Mouse (Mus musculus): ENCODE measurements around the gene Acoxl. TPM values are rescaled to one million over a fixed set of nuclear protein-coding genes. Genes with fewer than 3 reads are reported as not detected.

Gene Acoxl
- polyA plus RNA-seq, 1 experiment from 2014 or later = 0.12 TPM

DNA sequence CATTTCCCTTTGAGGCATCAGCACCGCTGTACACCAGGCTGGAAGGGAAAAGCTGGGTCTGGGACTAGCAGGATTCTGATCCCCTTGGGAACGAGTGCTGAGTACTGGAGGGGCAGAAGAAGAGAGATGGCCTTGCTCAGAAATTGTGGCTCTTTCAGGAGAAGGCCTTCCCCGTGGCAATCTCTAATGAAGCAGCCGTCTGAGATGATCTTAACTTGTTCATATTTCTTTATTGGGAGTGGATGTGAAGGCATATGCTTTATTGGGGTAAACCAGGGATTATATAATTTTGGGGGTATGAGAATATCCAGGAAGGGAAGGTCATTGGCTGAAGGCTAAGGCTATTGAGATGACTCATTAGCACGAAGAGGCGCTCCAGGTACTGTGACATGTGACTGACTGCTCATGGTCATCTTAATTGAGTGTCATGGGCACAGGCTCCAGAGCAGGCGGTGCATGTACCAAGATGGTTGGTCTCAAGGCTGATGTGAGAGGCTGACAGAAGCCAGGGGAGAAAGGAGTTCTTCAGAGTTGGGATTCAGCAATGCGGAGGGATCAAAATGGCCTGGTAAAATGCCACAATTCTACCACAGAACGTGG, 195.5 kb downstream of the Acoxl start:
- H3K9me3 ChIP-seq = no peaks in the 10 kb centered on the region
- H3K9ac ChIP-seq = no peak overlapping the region
- H3K4me1 ChIP-seq = no peaks in the 10 kb centered on the region
- no peak overlapping the region for H3K4me3 ChIP-seq
- no peak overlapping the region for H3K27ac ChIP-seq (replicated peaks)
- WGBS = 83% methylated on average over 9 of the region's 9 CpGs
- no peaks in the 10 kb centered on the region for H3K27me3 ChIP-seq (replicated peaks)
- no peak overlapping the region for H3K4me2 ChIP-seq
- ATAC-seq (ENCODE audit: extremely low read depth, insufficient number of reproducible peaks, low FRiP score, low TSS enrichment) = no peak
- H3K36me3 ChIP-seq = no peaks in the 10 kb centered on the region

DNA sequence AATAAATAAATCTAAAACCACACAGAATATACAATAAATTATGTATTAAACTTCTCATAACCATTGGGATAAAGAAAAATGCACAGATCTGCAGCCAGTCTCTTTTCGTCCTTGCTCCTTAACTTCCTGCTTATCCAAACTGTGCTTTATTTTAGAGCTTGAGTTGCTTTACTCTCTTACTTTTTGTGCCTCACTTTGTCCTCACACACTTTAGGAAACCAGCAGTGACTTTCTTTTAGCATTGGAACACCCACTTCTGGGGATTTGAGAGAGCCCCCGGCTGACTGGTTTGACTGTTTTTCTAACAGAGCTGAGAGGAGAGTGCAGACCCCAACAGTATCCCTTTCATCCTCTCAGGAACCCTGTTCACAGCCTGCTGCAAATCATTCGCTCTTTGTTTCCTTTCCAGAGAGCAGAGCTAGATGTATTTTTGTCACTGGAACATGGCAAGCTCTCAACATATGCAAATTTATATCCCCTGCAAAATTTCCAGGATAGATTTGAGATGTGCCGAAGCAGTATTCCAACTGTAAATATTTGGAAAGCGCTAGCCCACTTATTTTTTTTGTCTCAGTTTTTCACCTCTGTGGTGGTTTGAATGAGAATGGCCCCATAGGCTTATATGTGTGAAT, 199.7 kb downstream of the Acoxl start:
- Histone ChIP-seq H3K9ac (no peak overlapping the region), H3K27ac (replicated peaks) (no peak overlapping the region), H3K4me1 (peaks cover 4% of the 10 kb centered on the region; the same call in 1 of the 2 replicates), H3K4me3 (no peak overlapping the region), H3K9me3 (no peaks in the 10 kb centered on the region), H3K4me2 (no peak overlapping the region), H3K36me3 (no peaks in the 10 kb centered on the region), H3K27me3 (replicated peaks) (no peaks in the 10 kb centered on the region)
- WGBS = 74% methylated on average over 5 of the region's 5 CpGs
- no peak for ATAC-seq (ENCODE audit: extremely low read depth, insufficient number of reproducible peaks, low FRiP score, low TSS enrichment)

DNA sequence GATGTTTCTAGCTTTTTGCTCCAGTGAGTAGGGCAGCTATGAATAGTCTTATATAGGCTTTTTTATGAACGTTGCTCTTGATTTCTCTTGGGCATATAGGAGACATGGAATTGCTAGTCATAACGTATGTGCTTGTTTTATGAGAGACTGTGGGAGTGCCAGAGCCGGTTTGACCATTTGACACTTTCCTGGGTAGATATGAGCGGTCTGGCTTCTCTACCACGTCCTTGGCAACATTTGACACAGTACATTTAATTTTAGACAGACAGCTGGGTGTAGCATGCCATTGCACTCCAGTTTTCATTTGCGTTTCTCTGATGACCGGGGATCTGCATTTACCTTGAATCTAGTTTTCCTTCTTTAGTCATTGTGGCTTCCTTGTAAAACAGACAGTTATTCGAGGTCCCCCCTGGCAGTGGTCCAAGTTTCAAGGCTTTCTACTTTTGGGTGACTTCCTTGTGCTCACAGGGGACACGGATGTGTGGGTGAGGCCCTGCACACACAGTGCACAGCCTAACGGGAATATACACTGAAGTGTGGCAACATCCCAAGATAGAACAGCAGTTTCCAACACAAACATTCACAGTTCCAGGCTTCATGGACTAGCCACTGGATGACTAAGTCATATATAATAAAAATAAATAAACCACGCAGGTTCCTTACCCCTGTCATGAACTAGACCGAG, 202.5 kb downstream of the Acoxl start:
- Histone ChIP-seq H3K9me3 (no peaks in the 10 kb centered on the region), H3K4me3 (no peak overlapping the region), H3K4me1 (peaks cover 4% of the 10 kb centered on the region; the same call in 1 of the 2 replicates), H3K27ac (replicated peaks) (no peak overlapping the region), H3K4me2 (no peak overlapping the region), H3K9ac (no peak overlapping the region), H3K36me3 (no peaks in the 10 kb centered on the region), H3K27me3 (replicated peaks) (no peaks in the 10 kb centered on the region)
- ATAC-seq (ENCODE audit: extremely low read depth, insufficient number of reproducible peaks, low FRiP score, low TSS enrichment) = no peak
- 53% methylated on average over 12 of the region's 12 CpGs for WGBS

DNA sequence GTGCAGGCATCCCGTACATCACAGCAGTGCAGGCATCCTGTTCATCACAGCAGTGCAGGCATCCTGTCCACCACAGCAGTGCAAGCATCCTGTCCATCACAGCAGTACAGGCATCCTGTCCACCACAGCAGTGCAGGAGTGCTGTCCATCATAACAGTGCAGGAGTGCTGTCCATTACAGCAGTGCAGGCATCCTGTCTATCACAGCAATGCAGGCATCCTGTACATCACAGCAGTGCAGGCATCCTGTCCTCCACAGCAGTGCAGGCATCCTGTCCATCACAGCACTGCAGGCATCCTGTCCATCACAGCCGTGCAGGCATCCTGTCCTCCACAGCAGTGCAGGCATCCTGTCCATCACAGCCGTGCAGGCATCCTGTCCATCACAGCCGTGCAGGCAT, 207.8 kb downstream of the Acoxl start:
- H3K27me3 ChIP-seq (replicated peaks) = no peaks in the 10 kb centered on the region
- no peak for ATAC-seq (ENCODE audit: extremely low read depth, insufficient number of reproducible peaks, low FRiP score, low TSS enrichment)
- H3K36me3 ChIP-seq = no peaks in the 10 kb centered on the region
- WGBS = 48% methylated on average over 4 of the region's 4 CpGs
- H3K4me2 ChIP-seq = no peak overlapping the region
- H3K9me3 ChIP-seq = no peaks in the 10 kb centered on the region
- H3K27ac ChIP-seq (replicated peaks) = no peak overlapping the region
- no peak overlapping the region for H3K9ac ChIP-seq
- peaks cover under 1% of the 10 kb centered on the region; the same call in 1 of the 2 replicates for H3K4me1 ChIP-seq
- no peak overlapping the region for H3K4me3 ChIP-seq

DNA sequence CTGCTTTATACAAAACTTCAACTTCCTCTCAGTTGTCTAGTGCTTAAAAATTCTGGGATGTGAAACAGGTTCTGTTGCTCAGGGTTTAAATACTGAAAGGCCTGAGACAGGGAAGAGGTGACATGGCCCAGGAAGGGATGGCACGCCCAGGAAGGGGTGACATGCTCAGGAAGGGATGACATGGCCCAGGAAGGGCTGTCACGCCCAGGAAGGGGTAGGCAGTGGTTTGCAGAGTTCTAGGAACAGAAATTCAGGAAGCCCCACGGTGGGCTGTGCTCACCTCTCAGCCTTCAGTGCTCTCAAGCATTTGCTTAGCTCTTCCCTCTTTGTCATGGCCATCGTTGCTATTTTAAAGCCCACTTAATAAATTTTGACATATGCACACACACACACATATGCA, 216.2 kb downstream of the Acoxl start:
- no peaks in the 10 kb centered on the region for H3K9me3 ChIP-seq
- H3K4me3 ChIP-seq = no peak overlapping the region
- H3K27me3 ChIP-seq (replicated peaks) = no peaks in the 10 kb centered on the region
- H3K27ac ChIP-seq (replicated peaks) = no peak overlapping the region
- 73% methylated on average over 4 of the region's 4 CpGs for WGBS
- no peaks in the 10 kb centered on the region for H3K4me1 ChIP-seq
- no peaks in the 10 kb centered on the region for H3K36me3 ChIP-seq
- no peak for ATAC-seq (ENCODE audit: extremely low read depth, insufficient number of reproducible peaks, low FRiP score, low TSS enrichment)
- no peak overlapping the region for H3K4me2 ChIP-seq
- no peak overlapping the region for H3K9ac ChIP-seq

DNA sequence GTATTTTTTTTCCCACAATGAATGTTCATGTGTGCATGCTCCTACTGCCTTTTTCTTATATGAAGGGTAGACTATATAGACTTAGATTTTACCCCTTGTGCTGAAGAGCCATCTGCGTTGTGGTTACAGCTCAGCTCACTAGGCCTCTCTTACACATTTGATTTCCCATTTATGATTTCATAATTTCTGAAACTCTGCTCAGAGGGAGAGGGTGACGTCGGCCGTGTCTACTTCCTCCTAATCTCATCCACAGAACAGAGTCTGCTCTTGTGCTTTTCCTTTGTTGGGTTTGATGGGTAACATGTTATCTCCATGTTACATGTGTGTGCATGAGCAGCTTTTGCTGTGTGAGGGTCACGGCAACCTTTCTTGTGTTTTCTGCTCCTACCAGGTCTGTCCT, 219.2 kb downstream of the Acoxl start:
- H3K9me3 ChIP-seq = no peaks in the 10 kb centered on the region
- H3K4me2 ChIP-seq = no peak overlapping the region
- H3K4me3 ChIP-seq = no peak overlapping the region
- no peaks in the 10 kb centered on the region; the same call in 1 of the 2 replicates for H3K4me1 ChIP-seq
- H3K27ac ChIP-seq (replicated peaks) = no peak overlapping the region
- WGBS = 87% methylated on average over 5 of the region's 5 CpGs
- no peak for ATAC-seq (ENCODE audit: extremely low read depth, insufficient number of reproducible peaks, low FRiP score, low TSS enrichment)
- H3K27me3 ChIP-seq (replicated peaks) = no peaks in the 10 kb centered on the region
- H3K36me3 ChIP-seq = no peaks in the 10 kb centered on the region
- H3K9ac ChIP-seq = no peak overlapping the region

DNA sequence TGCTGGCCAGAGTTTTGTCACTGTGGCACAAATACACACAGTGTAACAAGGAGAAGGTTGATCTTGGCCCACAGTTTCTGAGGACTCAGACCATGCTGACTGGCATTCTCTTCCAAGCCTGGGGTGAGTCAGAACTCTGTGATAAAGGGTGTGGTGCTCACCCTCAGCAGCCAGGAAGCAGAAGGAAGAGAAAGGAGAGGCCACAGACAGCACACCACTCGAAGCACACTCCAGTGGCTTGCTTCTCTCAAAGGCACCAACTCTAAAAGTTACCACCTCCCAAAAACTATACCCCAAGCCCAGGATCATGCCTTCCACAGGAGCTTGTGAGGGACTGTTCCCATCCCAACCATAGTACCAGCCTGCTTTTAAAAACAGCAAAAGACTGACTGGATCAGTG, 220.0 kb downstream of the Acoxl start:
- Histone ChIP-seq H3K9ac (no peak overlapping the region), H3K4me1 (no peaks in the 10 kb centered on the region; the same call in 1 of the 2 replicates), H3K9me3 (no peaks in the 10 kb centered on the region), H3K4me2 (no peak overlapping the region), H3K27me3 (replicated peaks) (no peaks in the 10 kb centered on the region), H3K36me3 (no peaks in the 10 kb centered on the region), H3K4me3 (no peak overlapping the region), H3K27ac (replicated peaks) (no peak overlapping the region)
- WGBS = 58% methylated on average over 1 of the region's 1 CpGs
- ATAC-seq (ENCODE audit: extremely low read depth, insufficient number of reproducible peaks, low FRiP score, low TSS enrichment) = no peak

DNA sequence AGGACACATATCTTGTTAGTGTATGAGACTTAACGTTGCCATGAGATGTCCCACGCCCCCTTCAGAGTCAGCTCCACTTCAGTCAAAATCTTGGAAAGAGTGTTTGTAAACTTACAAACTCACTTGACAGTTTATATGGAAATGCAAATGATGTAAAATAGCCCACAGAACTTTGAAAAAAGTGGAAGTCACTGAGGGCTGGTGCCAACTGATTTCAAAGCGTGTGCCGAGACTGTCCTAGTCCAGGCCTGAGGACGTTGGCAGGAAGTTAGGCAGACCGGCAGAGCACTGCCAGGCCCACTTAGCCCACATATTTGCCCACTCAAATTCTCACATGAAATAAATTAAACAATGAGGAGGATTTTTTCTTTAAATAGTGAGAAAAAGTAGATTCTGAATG, 221.5 kb downstream of the Acoxl start:
- no peak overlapping the region for H3K4me2 ChIP-seq
- no peaks in the 10 kb centered on the region for H3K27me3 ChIP-seq (replicated peaks)
- H3K4me1 ChIP-seq = no peaks in the 10 kb centered on the region; the same call in 1 of the 2 replicates
- no peaks in the 10 kb centered on the region for H3K36me3 ChIP-seq
- H3K9ac ChIP-seq = no peak overlapping the region
- H3K9me3 ChIP-seq = no peaks in the 10 kb centered on the region
- ATAC-seq (ENCODE audit: extremely low read depth, insufficient number of reproducible peaks, low FRiP score, low TSS enrichment) = no peak
- H3K4me3 ChIP-seq = no peak overlapping the region
- H3K27ac ChIP-seq (replicated peaks) = no peak overlapping the region
- WGBS = 73% methylated on average over 6 of the region's 6 CpGs

DNA sequence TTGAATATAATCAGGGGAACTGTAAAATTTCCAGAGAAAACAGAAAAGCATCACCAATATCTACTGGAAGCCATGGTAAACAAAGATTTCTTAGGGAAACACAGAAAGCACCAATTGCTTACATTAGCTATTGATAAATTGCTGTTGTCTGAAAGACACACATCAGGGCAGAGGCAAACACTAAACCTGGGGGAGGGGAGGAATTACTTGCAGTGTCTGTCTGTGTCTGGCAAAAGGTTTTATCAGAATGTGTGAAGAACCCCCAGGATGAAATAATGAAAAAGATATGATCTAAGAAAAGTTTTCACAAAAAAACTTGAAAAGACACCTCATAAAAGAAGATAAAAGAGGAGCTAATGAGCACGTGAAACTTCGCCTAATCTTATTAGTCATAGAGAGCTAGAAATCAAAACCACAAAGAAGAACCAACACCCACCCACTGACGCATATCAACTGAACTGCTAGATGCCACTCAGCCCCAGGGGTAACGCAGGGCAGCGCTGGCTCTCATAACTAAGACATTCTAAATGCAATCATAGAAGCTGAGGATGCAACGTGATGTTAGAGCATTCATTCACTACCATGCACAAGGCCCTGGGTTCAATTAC, 222.1 kb downstream of the Acoxl start:
- Histone ChIP-seq H3K4me2 (no peak overlapping the region), H3K27me3 (replicated peaks) (no peaks in the 10 kb centered on the region; the same call in 1 of the 2 replicates), H3K27ac (replicated peaks) (no peak overlapping the region), H3K36me3 (no peaks in the 10 kb centered on the region), H3K4me1 (no peaks in the 10 kb centered on the region; the same call in 1 of the 2 replicates), H3K9me3 (no peaks in the 10 kb centered on the region), H3K4me3 (no peak overlapping the region), H3K9ac (no peak overlapping the region)
- WGBS = 50% methylated on average over 6 of the region's 6 CpGs
- ATAC-seq (ENCODE audit: extremely low read depth, insufficient number of reproducible peaks, low FRiP score, low TSS enrichment) = no peak

DNA sequence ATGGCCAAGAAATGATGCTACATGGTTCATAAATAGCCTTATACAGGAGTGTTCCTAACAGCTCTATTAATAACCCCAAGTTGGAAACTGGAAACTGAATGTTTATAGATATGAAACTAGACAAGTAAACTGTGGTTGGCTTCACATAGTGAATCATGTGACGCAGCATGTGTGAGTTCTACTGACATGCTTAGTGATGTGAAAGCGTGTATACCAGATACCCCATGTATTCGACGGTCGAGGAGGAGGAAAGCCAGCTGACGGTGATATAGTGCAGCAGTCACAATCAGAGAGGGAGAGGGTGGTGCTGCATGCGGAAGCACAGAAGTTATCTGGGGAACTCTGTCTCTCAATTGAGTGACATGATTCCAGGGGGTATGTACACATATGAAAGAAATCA, 222.8 kb downstream of the Acoxl start:
- Histone ChIP-seq H3K9ac (no peak overlapping the region), H3K9me3 (no peaks in the 10 kb centered on the region), H3K4me3 (no peak overlapping the region), H3K27me3 (replicated peaks) (no peaks in the 10 kb centered on the region; the same call in 1 of the 2 replicates), H3K27ac (replicated peaks) (no peak overlapping the region), H3K4me2 (no peak overlapping the region), H3K36me3 (no peaks in the 10 kb centered on the region), H3K4me1 (no peaks in the 10 kb centered on the region; the same call in 1 of the 2 replicates)
- no peak for ATAC-seq (ENCODE audit: extremely low read depth, insufficient number of reproducible peaks, low FRiP score, low TSS enrichment)
- 52% methylated on average over 7 of the region's 7 CpGs for WGBS

DNA sequence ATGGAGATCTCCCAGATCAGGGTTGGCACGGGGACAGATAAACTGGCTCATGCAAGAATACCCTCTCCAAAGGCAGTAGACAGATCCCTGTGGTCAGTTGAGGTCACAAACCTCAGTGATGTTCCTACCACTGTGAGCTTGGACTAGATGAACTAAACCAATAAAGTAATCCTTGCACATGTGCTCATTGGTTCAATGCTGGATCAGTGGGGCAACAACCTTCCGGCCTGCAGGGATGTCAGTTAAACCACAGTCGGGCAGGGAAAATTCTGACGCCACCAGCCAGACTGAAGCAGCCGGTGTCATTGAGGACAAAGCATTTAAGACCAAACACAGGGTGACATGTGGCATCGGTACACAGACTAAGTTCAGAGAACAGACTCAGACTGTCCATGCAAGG, 224.1 kb downstream of the Acoxl start:
- H3K4me3 ChIP-seq = no peak overlapping the region
- H3K27me3 ChIP-seq (replicated peaks) = peaks cover 4% of the 10 kb centered on the region; the same call in 1 of the 2 replicates
- ATAC-seq (ENCODE audit: extremely low read depth, insufficient number of reproducible peaks, low FRiP score, low TSS enrichment) = no peak
- H3K4me2 ChIP-seq = no peak overlapping the region
- H3K9me3 ChIP-seq = no peaks in the 10 kb centered on the region
- no peak overlapping the region for H3K9ac ChIP-seq
- no peak overlapping the region for H3K27ac ChIP-seq (replicated peaks)
- H3K36me3 ChIP-seq = no peaks in the 10 kb centered on the region
- WGBS = 85% methylated on average over 6 of the region's 6 CpGs
- no peaks in the 10 kb centered on the region; the same call in 1 of the 2 replicates for H3K4me1 ChIP-seq

Measured in heart, embryonic 13.5 days (tissue).